Mouse (Mus musculus): Measurements from ENCODE around the gene Prdx5.

The Prdx5 gene

GRCm38 (mm10) chr19:6874257-6874656, 35.6 kb downstream of the Prdx5 start:
- no peak for DNase-seq

DNA sequence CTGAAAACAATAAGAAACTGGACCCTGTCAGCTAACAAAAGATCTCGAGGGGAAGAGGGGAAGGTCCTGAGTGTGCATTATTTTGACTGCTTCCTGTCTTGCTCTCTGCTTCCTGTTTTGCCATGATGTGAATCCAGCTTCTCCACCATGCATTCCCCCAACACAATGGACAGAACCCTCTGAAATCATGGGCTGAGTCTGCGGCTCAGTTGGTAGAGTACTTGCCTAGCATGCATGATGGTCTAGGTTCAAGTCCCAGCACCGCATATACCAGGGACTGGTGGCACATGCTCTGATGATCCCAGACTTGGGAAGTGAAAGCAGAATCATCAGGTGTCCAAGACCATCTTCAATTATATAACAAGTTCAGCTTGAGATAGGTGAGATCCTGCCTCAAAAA, 37.2 kb downstream of the Prdx5 start:
- no peak for DNase-seq

- DNase-seq: no peak
These were observed 38.2 kb downstream of the Prdx5 start for GRCm38 (mm10) chr19:6871574-6872271.

DNA sequence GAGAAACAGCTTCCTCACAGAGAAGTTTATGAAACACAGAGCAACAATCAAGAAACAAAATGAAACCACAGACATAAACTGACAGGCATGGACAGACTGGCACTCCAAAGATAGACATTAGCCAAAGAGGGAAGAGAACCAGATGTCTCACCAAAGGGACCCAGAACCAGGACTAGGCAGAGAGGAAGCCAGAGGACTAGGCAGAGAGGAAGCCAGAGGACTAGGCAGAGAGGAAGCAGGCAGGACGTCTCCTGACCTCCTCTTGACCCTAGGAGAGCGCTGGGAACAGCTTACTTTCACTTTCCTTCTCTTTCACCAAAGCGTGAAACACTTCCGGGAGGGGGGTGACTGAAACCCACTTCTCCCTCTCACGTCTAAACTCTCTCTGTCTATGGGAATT, 40.6 kb downstream of the Prdx5 start:
- no peak for DNase-seq

DNA sequence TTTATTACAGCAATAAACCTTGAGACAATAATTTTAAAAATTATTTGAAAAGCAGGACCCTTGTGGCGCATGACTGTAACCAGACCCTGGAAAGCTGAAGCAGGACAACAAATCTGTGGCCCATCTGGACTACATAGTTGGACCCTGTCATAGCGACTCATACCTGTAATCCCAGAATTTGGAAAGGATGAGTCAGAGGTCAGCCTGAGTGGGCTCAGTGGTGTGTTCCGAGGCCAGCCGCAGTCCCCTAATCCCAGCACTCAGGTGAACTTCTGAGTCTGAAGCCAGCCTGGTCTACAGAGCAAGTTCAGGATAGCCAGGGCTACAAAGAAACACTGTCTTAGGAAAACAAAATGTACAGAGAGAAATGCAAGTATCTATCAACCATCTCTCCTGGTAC, 48.5 kb downstream of the Prdx5 start:
- no peak for DNase-seq

GRCm38 (mm10) chr19:6860706-6861105, 49.2 kb downstream of the Prdx5 start:
- no peak for DNase-seq

DNA sequence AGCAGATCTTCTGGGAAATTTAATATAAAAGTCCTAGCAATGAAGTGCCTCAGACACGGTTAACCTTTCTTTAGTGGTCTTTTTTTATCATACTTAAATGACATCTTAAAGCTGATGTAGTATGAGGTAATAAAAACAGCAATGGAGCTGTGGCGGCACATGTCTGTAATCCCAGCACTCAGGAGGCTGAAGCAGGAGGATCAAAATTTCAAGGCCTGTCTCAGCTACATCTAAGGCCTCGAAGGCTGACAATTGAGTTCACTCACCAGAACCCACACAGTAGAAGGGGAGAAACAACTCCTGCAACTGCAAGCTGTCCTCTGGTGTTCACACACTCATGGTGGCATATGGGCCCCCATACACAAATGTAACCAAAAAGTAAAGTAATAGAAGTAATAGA, 49.9 kb downstream of the Prdx5 start:
- DNase-seq: no peak

- no peak for DNase-seq
These were observed 50.8 kb downstream of the Prdx5 start for GRCm38 (mm10) chr19:6859032-6859651.

DNA sequence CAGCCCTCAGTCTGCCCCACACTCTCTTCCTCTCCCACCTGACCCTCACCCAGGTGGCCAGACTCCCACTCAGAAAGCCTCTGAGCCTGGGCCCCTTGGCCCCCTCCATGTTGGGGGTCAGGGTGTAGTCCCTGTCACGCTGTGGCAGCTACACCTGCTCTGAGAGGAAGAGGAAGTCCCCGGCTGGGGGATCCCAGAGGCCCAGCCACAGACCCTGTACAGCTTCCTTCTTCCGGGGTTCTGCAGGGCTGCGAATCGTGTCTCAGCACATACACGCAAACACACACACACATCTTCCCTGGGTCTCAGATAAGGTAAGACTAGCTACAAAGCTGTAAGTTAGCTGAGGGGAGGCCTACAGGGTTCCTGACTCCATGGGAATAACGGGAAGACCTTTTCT, 51.9 kb downstream of the Prdx5 start, which contains the start of gene Ccdc88b:
TSS of gene Ccdc88b (minus strand) at position 181 of the 400 bp plus-strand sequence.
- DNase-seq: no peak

- no peak for DNase-seq
These were observed 52.4 kb downstream of the Prdx5 start for GRCm38 (mm10) chr19:6857391-6858005.

- DNase-seq: no peak
These were observed 52.9 kb downstream of the Prdx5 start for GRCm38 (mm10) chr19:6857003-6857360.

All from cerebellum, adult 11 months (tissue).